Mouse (Mus musculus): Measurements from ENCODE around the gene Zdhhc16.

The Zdhhc16 gene

GRCm38 (mm10) chr19:41933179-41934086 lies at the start of gene Zdhhc16, which contains the start of gene Exosc1:
Gene Zdhhc16 (plus strand): TSS chr19:41933480.
Gene Exosc1 (minus strand): TSS chr19:41933423.
- peak; percentile 99 for DNase-seq

DNA sequence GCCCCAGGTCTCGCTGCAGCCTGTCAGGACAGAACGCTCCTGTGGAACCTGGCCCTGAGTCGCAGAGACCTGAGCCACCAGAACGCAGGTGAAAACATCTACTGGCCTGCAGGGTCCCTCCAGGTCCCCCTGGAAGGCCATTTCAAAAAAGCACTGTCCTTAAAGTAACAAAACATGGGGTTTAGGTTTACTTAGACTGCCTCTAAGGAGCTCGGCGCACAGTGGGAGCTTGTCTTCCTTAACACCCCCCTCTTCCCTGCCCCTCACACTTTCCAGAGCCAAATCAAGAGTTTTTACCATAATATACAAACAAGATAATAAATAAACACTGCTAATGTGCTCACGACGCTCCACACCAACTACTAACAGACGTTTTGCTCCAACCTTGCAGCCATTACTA lies 49.4 kb upstream of the Zdhhc16 start:
- DNase-seq = no peak

- DNase-seq = no peak
These were observed 45.1 kb upstream of the Zdhhc16 start for GRCm38 (mm10) chr19:41888191-41888590.

GRCm38 (mm10) chr19:41894959-41895358 lies 38.3 kb upstream of the Zdhhc16 start:
- DNase-seq = no peak

- DNase-seq = peak; percentile 93
These were observed 37.6 kb upstream of the Zdhhc16 start, which contains the start of gene Rrp12 for GRCm38 (mm10) chr19:41895460-41896318. Gene Rrp12 (minus strand): TSS chr19:41896173.

DNA sequence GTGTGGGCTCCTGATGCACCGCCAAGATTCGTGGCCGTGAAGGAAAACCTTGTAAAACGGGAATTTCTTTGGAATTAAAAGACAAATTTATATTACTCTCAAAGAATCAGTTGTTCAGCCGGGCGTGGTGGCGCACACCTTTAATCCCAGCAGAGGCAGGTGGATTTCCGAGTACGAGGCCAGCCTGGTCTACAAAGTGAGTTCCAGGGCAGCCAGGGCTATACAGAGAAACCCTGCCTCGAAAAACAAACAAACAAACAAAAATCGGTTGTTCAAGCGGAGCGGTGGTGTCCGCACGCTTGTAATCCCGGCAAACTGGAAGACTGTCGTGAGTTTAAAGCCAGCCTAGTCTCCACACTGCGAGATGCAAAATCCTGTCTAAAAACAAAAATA lies 37.0 kb upstream of the Zdhhc16 start:
- DNase-seq = no peak

DNA sequence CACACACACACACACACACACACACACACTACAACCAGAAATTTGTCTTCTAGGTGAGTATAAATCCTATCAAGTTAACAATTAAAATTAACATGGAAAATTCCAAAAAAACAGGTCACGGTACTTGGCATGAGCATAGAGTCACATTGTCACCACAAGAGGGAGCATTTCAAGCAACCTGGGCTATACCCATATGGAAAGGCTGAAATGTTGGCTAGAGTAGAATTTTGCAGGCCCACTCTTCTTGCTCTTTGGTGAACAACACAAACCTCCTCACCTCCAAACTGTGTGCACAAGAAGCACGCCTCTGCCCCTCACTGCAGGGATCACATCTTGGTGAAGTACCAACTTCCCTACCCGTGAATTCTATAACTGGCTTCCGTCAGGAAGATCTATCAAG lies 34.4 kb upstream of the Zdhhc16 start:
- peak; percentile 63 for DNase-seq

GRCm38 (mm10) chr19:41900495-41901090 lies 32.7 kb upstream of the Zdhhc16 start:
- DNase-seq = peak; percentile 33

- no peak for DNase-seq
These were observed 31.6 kb upstream of the Zdhhc16 start for GRCm38 (mm10) chr19:41901696-41902095.

GRCm38 (mm10) chr19:41902848-41903593 lies 30.3 kb upstream of the Zdhhc16 start:
- DNase-seq = no peak

- no peak for DNase-seq
These were observed 28.0 kb upstream of the Zdhhc16 start for GRCm38 (mm10) chr19:41905246-41905645.

DNA sequence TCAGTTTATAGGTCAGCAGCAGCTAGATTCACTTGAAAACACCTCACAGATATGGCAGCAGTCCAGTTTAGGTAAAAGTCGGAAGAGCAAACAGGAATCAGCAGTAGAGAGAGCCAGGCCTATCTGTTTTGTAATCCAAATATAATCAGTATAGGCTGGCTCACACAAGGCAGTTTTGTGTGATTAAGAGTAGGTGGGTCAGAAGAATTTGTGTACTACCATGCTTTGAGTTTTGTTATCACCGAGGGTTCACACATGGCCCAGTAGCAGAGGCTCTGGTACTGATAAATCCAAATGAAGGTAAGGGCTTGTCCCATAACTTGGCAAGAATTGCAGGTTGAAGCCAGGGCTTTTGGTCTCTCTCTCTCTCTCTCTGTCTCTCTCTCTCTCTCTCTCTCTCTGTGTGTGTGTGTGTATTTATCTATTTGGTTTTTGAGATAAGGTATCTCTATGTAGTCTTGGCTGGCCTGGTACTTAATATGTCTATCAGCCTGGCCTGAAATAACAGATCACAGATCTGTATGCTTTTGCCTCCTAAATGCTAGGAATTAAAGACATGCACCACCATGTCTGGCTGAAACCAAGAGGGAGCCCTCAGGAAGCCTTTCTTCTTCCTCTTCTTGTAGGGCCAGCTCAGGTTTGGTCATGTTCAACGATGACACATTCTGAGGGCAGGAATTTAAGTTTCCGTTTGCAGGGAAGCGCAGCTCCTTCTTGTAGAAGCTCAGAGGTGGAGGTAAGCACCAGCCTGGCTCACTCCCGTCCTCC lies 26.8 kb upstream of the Zdhhc16 start:
- no peak for DNase-seq

DNA sequence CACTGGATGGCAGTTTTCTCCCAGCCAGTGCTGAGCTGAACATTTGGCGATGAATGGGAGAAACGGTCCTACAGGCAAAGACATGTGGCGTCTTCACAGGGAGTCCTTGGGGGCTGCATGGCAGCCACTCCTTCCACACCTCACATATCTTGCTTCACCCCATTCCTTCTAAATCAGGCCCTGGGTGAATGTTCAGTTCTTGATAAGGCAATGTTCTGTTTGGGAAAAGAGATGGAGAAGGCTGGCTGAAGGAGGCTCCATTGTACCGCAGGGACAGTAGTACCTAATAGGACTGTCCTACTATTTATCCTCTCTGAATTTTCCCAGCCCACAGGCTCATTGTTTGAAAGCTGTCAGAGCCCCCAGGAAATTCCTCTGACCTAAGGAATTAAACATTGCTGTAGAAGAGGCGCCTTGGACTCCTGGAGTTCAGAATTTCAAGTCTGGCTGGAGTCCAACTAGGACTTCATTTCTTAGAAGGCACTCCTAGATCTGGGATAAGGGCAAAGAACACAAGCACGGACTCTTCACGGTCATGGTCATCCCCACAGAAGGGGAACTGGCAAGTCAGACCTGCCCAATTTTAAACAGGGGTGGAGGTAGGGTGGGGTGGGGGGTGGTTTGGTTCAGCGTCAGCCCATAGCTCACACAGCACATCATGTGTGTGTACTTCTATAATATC lies 26.1 kb upstream of the Zdhhc16 start:
- no peak for DNase-seq

DNA sequence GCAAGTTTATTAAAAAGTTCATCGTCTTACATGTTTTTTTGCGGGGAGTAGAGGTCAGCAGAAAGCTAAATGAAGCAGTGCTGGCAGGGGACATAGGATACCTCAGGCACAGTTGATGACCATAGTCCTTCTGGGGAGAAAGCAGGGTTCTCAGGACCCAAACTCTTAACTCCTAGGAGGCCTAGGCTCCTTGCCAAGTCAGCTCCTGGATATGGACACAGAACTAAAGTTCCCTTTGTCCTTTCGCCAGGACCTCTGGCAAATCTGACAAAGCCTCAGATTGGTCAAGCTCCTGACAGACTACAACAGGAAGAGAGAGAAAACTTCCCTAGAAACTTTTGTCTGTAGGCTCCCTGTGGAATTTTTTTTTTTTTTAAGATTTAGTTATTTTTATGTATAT lies 24.5 kb upstream of the Zdhhc16 start:
- no peak for DNase-seq

DNA sequence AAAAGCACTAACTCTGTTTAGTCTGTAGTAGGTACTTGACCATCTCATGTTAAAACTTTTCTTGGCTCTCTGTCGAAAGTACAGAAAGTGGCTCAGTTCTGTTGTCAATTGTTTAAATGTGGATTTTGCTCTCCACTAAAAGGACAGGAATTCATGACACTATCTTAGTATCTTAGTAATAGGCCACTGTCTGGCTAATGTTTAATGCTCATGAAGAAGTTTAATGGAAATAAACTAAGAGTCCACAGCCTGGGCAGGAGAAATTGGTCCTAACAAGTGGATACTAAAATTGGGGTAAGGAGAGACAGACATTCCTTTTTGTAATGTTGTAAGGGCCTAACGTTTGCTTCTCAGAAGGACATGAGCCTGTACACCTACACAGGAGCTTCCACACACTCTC lies 22.9 kb upstream of the Zdhhc16 start:
- DNase-seq = no peak

DNA sequence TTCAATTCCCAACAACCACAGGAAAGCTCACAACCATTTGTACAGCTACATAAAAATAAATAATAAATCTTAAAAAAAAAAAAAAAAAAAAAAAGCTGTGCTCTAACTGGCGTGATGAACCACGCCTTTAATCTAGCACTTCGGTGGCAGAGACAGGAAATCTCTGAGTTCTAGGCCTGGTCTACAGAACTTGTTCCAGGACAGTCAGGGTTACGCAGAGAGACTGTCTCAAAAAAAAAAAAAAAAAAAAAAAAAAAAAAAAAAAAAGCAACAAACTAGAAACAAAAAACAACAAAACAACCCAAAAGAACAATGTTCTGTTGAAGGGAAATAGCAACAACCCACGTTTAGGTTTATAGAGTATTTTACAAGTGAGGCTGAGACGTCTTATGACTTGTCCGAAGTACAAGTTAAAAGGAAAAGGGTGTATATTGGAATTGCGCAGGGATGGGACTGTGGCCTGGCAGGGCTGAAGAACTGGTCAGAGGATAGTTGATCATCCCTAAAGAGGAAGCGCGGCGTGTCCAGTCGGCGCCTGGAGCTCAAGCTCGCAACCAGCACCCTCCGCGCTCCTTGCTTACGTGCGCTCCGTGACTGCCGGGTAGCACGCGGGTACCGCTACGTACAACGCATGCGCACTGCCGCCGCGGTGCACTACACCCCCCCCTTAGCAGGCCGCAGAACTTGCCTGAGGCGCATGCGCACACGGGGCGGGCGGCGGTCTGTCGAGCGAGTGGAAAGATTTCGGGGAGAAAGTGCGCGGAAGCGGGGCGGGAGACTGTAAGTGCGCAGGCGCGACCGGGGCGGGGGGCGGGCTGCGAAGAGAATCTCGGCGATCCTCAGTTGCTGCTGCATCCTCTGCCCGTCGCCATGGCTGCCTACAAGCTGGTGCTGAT lies 21.9 kb upstream of the Zdhhc16 start, which contains the start of gene Pgam1:
Gene Pgam1, plus strand, starts transcription at position 746 of the 896 bp plus-strand sequence.
- DNase-seq = peak; percentile 96

DNA sequence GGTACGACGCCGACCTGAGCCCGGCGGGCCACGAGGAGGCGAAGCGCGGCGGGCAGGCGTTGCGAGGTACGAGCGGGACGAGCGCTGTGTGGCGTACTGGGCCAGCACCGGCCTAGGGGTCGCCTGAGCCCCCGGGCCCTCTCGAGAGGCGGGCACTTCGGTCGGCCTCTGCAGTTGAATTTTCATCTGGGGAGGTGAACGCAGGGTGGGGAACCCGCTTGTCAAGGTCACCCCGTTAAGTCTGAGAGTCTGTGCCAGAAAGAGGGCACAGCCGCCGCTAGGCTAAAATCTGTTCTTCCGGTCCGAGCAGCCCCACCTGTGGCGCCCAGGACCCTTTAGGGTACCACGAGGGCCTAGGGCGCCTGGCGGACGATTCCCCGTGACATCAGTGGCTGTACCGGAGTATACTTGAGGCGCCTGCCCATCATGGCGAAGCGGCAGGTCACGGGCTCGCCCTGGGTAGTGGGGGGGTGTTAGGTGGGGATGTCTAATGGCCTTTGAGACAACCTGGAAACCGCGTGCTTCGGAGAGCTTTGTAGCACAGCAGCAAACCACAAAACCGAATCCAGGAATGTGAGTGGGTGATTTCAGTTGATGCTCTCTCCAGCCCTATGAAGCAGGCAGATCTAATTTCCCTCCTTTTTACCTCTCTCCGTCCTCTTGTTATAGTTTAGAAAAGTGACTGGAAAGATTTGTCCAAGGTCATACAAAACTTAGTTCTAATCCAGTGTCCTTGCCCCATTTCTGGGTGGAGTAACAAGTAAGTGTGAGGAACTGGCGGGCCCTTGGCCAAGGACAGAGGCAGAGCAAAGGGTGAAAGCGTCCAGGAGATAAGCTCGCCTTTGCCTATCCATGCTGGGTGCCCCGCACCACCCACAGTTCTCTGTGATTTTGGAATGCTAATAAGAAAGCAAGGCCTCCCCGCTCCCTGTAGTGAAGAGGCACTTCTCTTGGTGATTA lies 20.9 kb upstream of the Zdhhc16 start:
- peak; percentile 40 for DNase-seq

GRCm38 (mm10) chr19:41913774-41914591 lies 19.3 kb upstream of the Zdhhc16 start:
- DNase-seq = peak; percentile 27

All from lung, postnatal 36 days (tissue).